Mouse (Mus musculus) small intestine, adult 2 months (tissue): ENCODE data around the gene Tbc1d30.

Experiments used
- CTCF ChIP-seq: fragments of 200-500 bp; IDR thresholded peaks from 2 replicates; pipeline ENCODE4 v1.5.1; 2012; ENCODE audit warnings: low read depth, mild to moderate bottlenecking, control low read depth, inconsistent platforms, low read length, moderate library complexity, mixed read lengths; ENCODE audit not compliant: insufficient replicate concordance, insufficient read length; ENCODE audit errors: extremely low read depth
- POLR2A ChIP-seq: fragments of 200-500 bp; IDR thresholded peaks from 2 replicates; pipeline ENCODE4 v1.6.1; 2012; ENCODE audit warnings: low read depth, mild to moderate bottlenecking, control low read depth, inconsistent platforms, low read length, moderate library complexity

DNA sequence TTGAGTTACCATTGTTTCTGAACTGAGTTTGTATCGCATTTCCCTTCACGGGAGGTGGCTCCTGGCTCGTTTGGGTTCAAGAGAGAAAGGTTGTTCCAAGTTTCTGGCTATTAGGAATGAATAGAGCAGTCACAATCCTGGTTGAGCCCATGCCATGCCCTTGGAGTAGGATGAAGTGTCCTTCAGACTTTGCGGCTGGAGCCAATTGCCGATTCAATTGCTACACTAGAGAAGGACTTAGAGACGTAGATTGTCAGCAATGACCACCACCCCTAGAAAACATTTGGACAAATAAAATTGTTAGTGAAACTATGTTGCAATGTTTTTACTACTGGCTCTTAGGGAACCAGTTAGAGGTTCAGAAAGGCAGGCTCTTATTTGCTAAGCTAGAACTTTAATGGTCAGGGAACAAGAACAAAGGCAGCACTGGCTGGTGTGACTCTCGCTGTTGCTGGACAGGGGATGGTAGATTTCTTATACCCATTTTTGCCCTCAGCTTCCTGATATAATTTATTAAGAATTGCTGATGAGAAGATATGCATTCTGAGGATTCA is 32.6 kb downstream of the Tbc1d30 start:
- TF ChIP-seq POLR2A (no peak), CTCF (no peak)
